In genomic region chr2:32464212-32464891, GRCm38 (mm10) we compare ENCODE assay signal across 10 mouse cellular contexts. TPM values are rescaled to one million over a fixed set of nuclear protein-coding genes. Genes with fewer than 3 reads are reported as not detected.
A peak's percentile ranks its signal among the peaks of the same experiment; 100 is the strongest.
DNase-seq lines count a peak whose midpoint lies in the region; ATAC-seq and TF ChIP-seq lines count a peak whose summit lies in the region.
"Had no signal": no experiment of that assay in that cellular context is flagged by ENCODE, and none has a peak within 500 bp of the region (broad histone marks: within the 10 kb centered on the region; RNA-seq: fewer than 3 reads in every experiment).

No protein-coding gene starts in this region.

- no peak overlapping the region for H3K4me2 ChIP-seq in limb, embryonic 13.5 days (replicated peaks)
- H3K4me2 ChIP-seq in heart, postnatal 0 days (ENCODE audit: low read depth, low read length), result no peak overlapping the region
- H3K4me2 ChIP-seq in liver, postnatal 0 days (ENCODE audit: low read depth, low read length), result no peak overlapping the region

- no peaks in the 10 kb centered on the region for H3K27me3 ChIP-seq in limb, embryonic 13.5 days
- H3K27me3 ChIP-seq in limb, embryonic 10.5 days (ENCODE audit: low read depth, poor library complexity, severe bottlenecking), result no peaks in the 10 kb centered on the region
- H3K27me3 ChIP-seq in heart, postnatal 0 days (ENCODE audit: control insufficient read depth, insufficient read depth, low read length), result no peaks in the 10 kb centered on the region
- H3K27me3 ChIP-seq in liver, postnatal 0 days (ENCODE audit: insufficient read depth, low read length), result no peaks in the 10 kb centered on the region

- H3K27ac ChIP-seq in limb, embryonic 13.5 days, result 0 out of 2 replicates have a peak overlapping the region, but pooled peaks have one; percentile 12
- H3K27ac ChIP-seq in limb, embryonic 10.5 days, result no peak overlapping the region
- peak overlapping the region; percentile 43 for H3K27ac ChIP-seq in heart, postnatal 0 days (ENCODE audit: low read depth)
- H3K27ac ChIP-seq in liver, postnatal 0 days (ENCODE audit: low read depth), result peak overlapping the region; percentile 44; the same call in 1 of the 2 replicates
- H3K27ac ChIP-seq: macrophage had no signal

- WGBS in limb, embryonic 13.5 days, result 53% methylated on average over 6 of the region's 6 CpGs
- WGBS in limb, embryonic 10.5 days, result 81% methylated on average over 6 of the region's 6 CpGs
- WGBS in heart, postnatal 0 days, result 22% methylated on average over 6 of the region's 6 CpGs
- WGBS in liver, postnatal 0 days (ENCODE audit: insufficient replicate concordance), result 33% methylated on average over 6 of the region's 6 CpGs

- peaks cover 11% of the 10 kb centered on the region for H3K4me1 ChIP-seq in limb, embryonic 13.5 days
- peaks cover 5% of the 10 kb centered on the region; the same call in 1 of the 2 replicates for H3K4me1 ChIP-seq in limb, embryonic 10.5 days
- peaks cover 14% of the 10 kb centered on the region for H3K4me1 ChIP-seq in heart, postnatal 0 days (ENCODE audit: control insufficient read depth, insufficient read depth)
- H3K4me1 ChIP-seq in liver, postnatal 0 days (ENCODE audit: insufficient read depth), result peaks cover 11% of the 10 kb centered on the region

- no peak overlapping the region for H3K9ac ChIP-seq in limb, embryonic 13.5 days
- no peak overlapping the region for H3K9ac ChIP-seq in heart, postnatal 0 days (replicated peaks; ENCODE audit: low read depth, low read length)
- no peak overlapping the region for H3K9ac ChIP-seq in liver, postnatal 0 days (replicated peaks)

- no peak for TF ChIP-seq CTCF in heart, postnatal 0 days (IDR thresholded peaks at IDR 0.05; ENCODE audit: low read depth)
- no peak for TF ChIP-seq CTCF in liver, postnatal 0 days (IDR thresholded peaks at IDR 0.05; ENCODE audit: low read depth)

- no peak for ATAC-seq in limb, embryonic 13.5 days (ENCODE audit: low FRiP score, low read depth)
- peak; percentile 60 for ATAC-seq in heart, postnatal 0 days (ENCODE audit: insufficient read depth, low read depth)
- ATAC-seq in liver, postnatal 0 days, result peak; percentile 88

- no peak for DNase-seq in limb, embryonic 10.5 days (ENCODE audit: low spot score)
- peak; percentile 43 for DNase-seq in heart, postnatal 0 days (ENCODE audit: low spot score)
- peak; percentile 44 for DNase-seq in liver, postnatal 0 days
- DNase-seq in yolk sac, embryonic 10.5 days (ENCODE audit: low spot score), result peak; percentile 84
- DNase-seq in urinary bladder, postnatal 14 days (ENCODE audit: low spot score), result no peak
- no peak for DNase-seq in ovary, adult 18-20 months (ENCODE audit: low spot score)
- DNase-seq: kidney, adult 2 months had no signal

- H3K36me3 ChIP-seq in limb, embryonic 13.5 days, result no peaks in the 10 kb centered on the region
- no peaks in the 10 kb centered on the region for H3K36me3 ChIP-seq in limb, embryonic 10.5 days
- H3K36me3 ChIP-seq in heart, postnatal 0 days (replicated peaks; ENCODE audit: control insufficient read depth, insufficient read depth, low read length), result no peaks in the 10 kb centered on the region
- H3K36me3 ChIP-seq in liver, postnatal 0 days (replicated peaks; ENCODE audit: insufficient read depth, low read length), result no peaks in the 10 kb centered on the region
- H3K36me3 ChIP-seq: G1E had no signal

- TF ChIP-seq EP300 in heart, postnatal 0 days (IDR thresholded peaks at IDR 0.05; ENCODE audit: low read depth), result no peak
- 0 out of 2 replicates have a peak, but pooled peaks have one; percentile 13 for TF ChIP-seq EP300 in liver, postnatal 0 days (IDR thresholded peaks at IDR 0.05; ENCODE audit: low read depth)

- H3K9me3 ChIP-seq in limb, embryonic 13.5 days, result no peaks in the 10 kb centered on the region
- H3K9me3 ChIP-seq in limb, embryonic 10.5 days (replicated peaks), result no peaks in the 10 kb centered on the region
- no peaks in the 10 kb centered on the region for H3K9me3 ChIP-seq in heart, postnatal 0 days (replicated peaks; ENCODE audit: control insufficient read depth, low read length)
- H3K9me3 ChIP-seq in liver, postnatal 0 days (ENCODE audit: low read length), result no peaks in the 10 kb centered on the region
- H3K9me3 ChIP-seq: G1E had no signal

- no peak overlapping the region for H3K4me3 ChIP-seq in limb, embryonic 13.5 days
- H3K4me3 ChIP-seq in limb, embryonic 10.5 days, result no peak overlapping the region
- no peak overlapping the region for H3K4me3 ChIP-seq in heart, postnatal 0 days (ENCODE audit: low read depth, low read length)
- H3K4me3 ChIP-seq in liver, postnatal 0 days (ENCODE audit: low read depth, low read length), result no peak overlapping the region

RNA-seq across cellular contexts. Expression of gene Slc25a25, which starts 13.1 kb away (rescaled TPM):
- polyA plus RNA-seq in limb, embryonic 13.5 days (2015; fragmentation: Nextera tagmentation; extraction: Ambion mirVana), result 22.8 and 22.9 TPM in 2 replicates
- polyA plus RNA-seq in limb, embryonic 10.5 days (2016; fragmentation: Nextera tagmentation; extraction: Ambion mirVana), result 30.8 and 33.0 TPM in 2 replicates
- total RNA-seq in heart, postnatal 0 days (2014; rRNA removed; ENCODE audit: low replicate concordance), result 12.5 and 16.0 TPM in 2 replicates
- 6.5 and 6.6 TPM in 2 replicates for polyA plus RNA-seq in heart, postnatal 0 days (2015; fragmentation: Nextera tagmentation; extraction: Ambion mirVana)
- polyA plus RNA-seq in liver, postnatal 0 days (2015; fragmentation: Nextera tagmentation; extraction: Ambion mirVana), result 32.4 and 36.9 TPM in 2 replicates

RNA-seq across cellular contexts. Expression of gene Naif1, which starts 14.1 kb away (rescaled TPM):
- polyA plus RNA-seq in limb, embryonic 13.5 days (2015; fragmentation: Nextera tagmentation; extraction: Ambion mirVana), result 5.7 and 5.9 TPM in 2 replicates
- 5.9 and 7.3 TPM in 2 replicates for polyA plus RNA-seq in limb, embryonic 10.5 days (2016; fragmentation: Nextera tagmentation; extraction: Ambion mirVana)
- total RNA-seq in heart, postnatal 0 days (2014; rRNA removed; ENCODE audit: low replicate concordance), result 3.2 and 4.2 TPM in 2 replicates
- polyA plus RNA-seq in heart, postnatal 0 days (2015; fragmentation: Nextera tagmentation; extraction: Ambion mirVana), result 3.3 and 3.5 TPM in 2 replicates
- polyA plus RNA-seq in liver, postnatal 0 days (2015; fragmentation: Nextera tagmentation; extraction: Ambion mirVana), result 1.6 and 1.8 TPM in 2 replicates

Comparison
In these comparisons a context has a peak if more than half of its experiments do, and no peak if none do; other contexts are left out.
1. DNase-seq: peak in heart, postnatal 0 days (single experiment), liver, postnatal 0 days (single experiment) and yolk sac, embryonic 10.5 days (single experiment); none in limb, embryonic 10.5 days (single experiment), urinary bladder, postnatal 14 days (single experiment) and ovary, adult 18-20 months (single experiment).